Mouse (Mus musculus): Measurements from ENCODE around the gene Lmnb2.

Gene Lmnb2

GRCm38 (mm10) chr10:80917779-80918434 is at the start of gene Lmnb2:
TSS of gene Lmnb2 (minus strand) at chr10:80918245.
- peak; percentile 36 to 60 for DNase-seq

GRCm38 (mm10) chr10:80967101-80967656 is 49.1 kb upstream of the Lmnb2 start:
- DNase-seq = no peak

GRCm38 (mm10) chr10:80966296-80966695 is 48.3 kb upstream of the Lmnb2 start:
- DNase-seq = no peak

- DNase-seq = no peak
These were observed 45.3 kb upstream of the Lmnb2 start for GRCm38 (mm10) chr10:80963031-80963975.

- no peak for DNase-seq
These were observed 44.5 kb upstream of the Lmnb2 start for GRCm38 (mm10) chr10:80962585-80962984.

GRCm38 (mm10) chr10:80962051-80962472 is 44.0 kb upstream of the Lmnb2 start:
- DNase-seq = no peak

- no peak for DNase-seq
These were observed 42.8 kb upstream of the Lmnb2 start for GRCm38 (mm10) chr10:80960551-80961508.

GRCm38 (mm10) chr10:80958979-80959637 is 41.1 kb upstream of the Lmnb2 start:
- no peak for DNase-seq

GRCm38 (mm10) chr10:80957791-80958190 is 39.7 kb upstream of the Lmnb2 start:
- no peak for DNase-seq

- DNase-seq = no peak
These were observed 38.9 kb upstream of the Lmnb2 start for GRCm38 (mm10) chr10:80956901-80957300.

GRCm38 (mm10) chr10:80956385-80956784 is 38.3 kb upstream of the Lmnb2 start:
- DNase-seq = no peak

GRCm38 (mm10) chr10:80955536-80955935 is 37.5 kb upstream of the Lmnb2 start:
- peak in 1 of 2 experiments; percentile 53 for DNase-seq

- DNase-seq = no peak
These were observed 36.8 kb upstream of the Lmnb2 start for GRCm38 (mm10) chr10:80954843-80955242.

- DNase-seq = no peak
These were observed 36.4 kb upstream of the Lmnb2 start for GRCm38 (mm10) chr10:80954415-80954814.

- no peak for DNase-seq
These were observed 34.4 kb upstream of the Lmnb2 start for GRCm38 (mm10) chr10:80952449-80952848.

- no peak for DNase-seq
These were observed 33.8 kb upstream of the Lmnb2 start for GRCm38 (mm10) chr10:80951761-80952390.

- no peak for DNase-seq
These were observed 32.3 kb upstream of the Lmnb2 start for GRCm38 (mm10) chr10:80950314-80950713.

- no peak for DNase-seq
These were observed 31.0 kb upstream of the Lmnb2 start for GRCm38 (mm10) chr10:80949081-80949480.

- no peak for DNase-seq
These were observed 30.5 kb upstream of the Lmnb2 start for GRCm38 (mm10) chr10:80948570-80948969.

- no peak for DNase-seq
These were observed 29.8 kb upstream of the Lmnb2 start for GRCm38 (mm10) chr10:80947802-80948201.

Data from spleen, adult 18-20 months (tissue).